Mouse (Mus musculus) embryonic fibroblast, embryonic 13.5 days (primary cell): ENCODE measurements around the gene Prrc2c.

Source experiments
- CTCF ChIP-seq: IDR thresholded peaks from 2 replicates; pipeline ENCODE4 v1.5.1; 2011; ENCODE audit warnings: mild to moderate bottlenecking, control low read depth, low read length, moderate library complexity, borderline replicate concordance; ENCODE audit not compliant: insufficient read depth
- POLR2A ChIP-seq: IDR thresholded peaks from 2 replicates; pipeline ENCODE4 v1.6.1; 2011; ENCODE audit warnings: low read depth, mild to moderate bottlenecking, control low read depth, low read length, moderate library complexity

DNA sequence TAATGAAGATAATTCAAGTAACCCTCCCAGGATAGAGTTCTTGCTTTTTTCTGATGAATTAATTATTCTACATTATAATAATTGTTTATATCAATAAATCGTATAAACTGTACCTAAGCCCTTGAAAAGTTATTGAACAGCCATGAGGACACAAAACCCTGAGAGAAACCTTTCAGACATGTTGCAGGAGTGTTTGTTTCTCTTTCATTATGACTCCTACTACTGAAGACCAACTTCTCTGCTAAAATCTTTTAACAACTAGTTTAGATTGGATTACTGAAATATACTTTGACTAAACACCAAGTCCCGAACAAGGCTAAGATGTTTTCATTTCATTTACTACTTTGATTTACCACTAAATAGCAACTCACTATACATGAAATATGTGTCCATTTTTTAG is 19.7 kb downstream of the Prrc2c start:
- TF ChIP-seq POLR2A, result no peak
- TF ChIP-seq CTCF, result no peak
